Mouse (Mus musculus) liver, embryonic 14.5 days (tissue): ENCODE measurements at regions not wholly inside any gene's neighbourhood (a gene's known extent, or its start where the extent isn't known, plus 50 kb on each side); places are given as distances from the start of the nearest gene placed in this dataset.

Experiments used
- CTCF ChIP-seq: IDR thresholded peaks from 2 replicates; pipeline ENCODE4 v1.5.1; 2016; ENCODE audit warnings: antibody characterized with exemption, low read depth, control low read depth
- EP300 ChIP-seq: IDR thresholded peaks from 2 replicates; pipeline ENCODE4 v1.6.1; 2016; ENCODE audit warnings: antibody characterized with exemption, low read depth

- TF ChIP-seq CTCF (no peak), EP300 (peak; percentile 89)
Observed at GRCm38 (mm10) chr1:179854288-179854965, 50.9 kb upstream of the Ahctf1 start.
